Mouse (Mus musculus) ES-Bruce4 (cell line): ENCODE measurements at regions not wholly inside any gene's neighbourhood (a gene's known extent, or its start where the extent isn't known, plus 50 kb on each side); places are given as distances from the start of the nearest gene placed in this dataset.

Experiments used
- H3K27ac ChIP-seq: 2 replicates; pipeline ENCODE4 v1.5.1; 2012; ENCODE audit warnings: low read length, inconsistent platforms; ENCODE audit not compliant: insufficient read depth
- H3K27me3 ChIP-seq: 2 replicates; pipeline ENCODE4 v1.6.1; 2012; ENCODE audit warnings: mild to moderate bottlenecking, low read length, inconsistent platforms; ENCODE audit not compliant: control insufficient read depth, poor library complexity, insufficient read depth, severe bottlenecking
- H3K36me3 ChIP-seq: 2 replicates; pipeline ENCODE4 v1.6.1; 2012; ENCODE audit warnings: inconsistent platforms, mild to moderate bottlenecking, low read length, moderate library complexity; ENCODE audit not compliant: control insufficient read depth, poor library complexity, insufficient read depth, severe bottlenecking
- H3K4me1 ChIP-seq: one replicate; pipeline ENCODE4 v1.8.1; 2011; ENCODE audit warnings: low read length; ENCODE audit not compliant: control insufficient read depth, insufficient read depth
- H3K4me3 ChIP-seq: 2 replicates; pipeline ENCODE4 v1.5.1; 2011; ENCODE audit warnings: low read depth, mild to moderate bottlenecking, low read length
- H3K9ac ChIP-seq: 2 replicates; pipeline ENCODE4 v1.6.1; 2012; ENCODE audit warnings: low read depth, mild to moderate bottlenecking, inconsistent platforms; ENCODE audit not compliant: poor library complexity, severe bottlenecking
- H3K9me3 ChIP-seq: replicated peaks from 2 replicates; pipeline ENCODE4 v1.6.1; 2012; ENCODE audit warnings: mild to moderate bottlenecking, low read length, inconsistent platforms; ENCODE audit not compliant: control insufficient read depth, poor library complexity, insufficient read depth, severe bottlenecking
- CTCF ChIP-seq: IDR thresholded peaks from one replicate; pipeline ENCODE4 v1.8.1; 2011; ENCODE audit warnings: low read depth, low read length
- EP300 ChIP-seq: IDR thresholded peaks from 2 replicates; pipeline ENCODE4 v1.6.1; 2011; ENCODE audit warnings: low read depth, low read length; ENCODE audit not compliant: insufficient read depth
- POLR2A ChIP-seq: IDR thresholded peaks from one replicate; pipeline ENCODE4 v1.8.1; 2011; ENCODE audit warnings: low read length; ENCODE audit not compliant: insufficient read depth

GRCm38 (mm10) chr2:178572301-178572700 lies 142.0 kb downstream of the Cdh26 start:
- no peaks in the 10 kb centered on the region for H3K4me1 ChIP-seq
- no peaks in the 10 kb centered on the region for H3K27me3 ChIP-seq
- no peaks in the 10 kb centered on the region for H3K36me3 ChIP-seq
- H3K27ac ChIP-seq = no peak overlapping the region
- no peak overlapping the region for H3K9ac ChIP-seq
- H3K4me3 ChIP-seq = no peak overlapping the region
- no peaks in the 10 kb centered on the region for H3K9me3 ChIP-seq
- TF ChIP-seq CTCF = no peak
- TF ChIP-seq POLR2A = no peak
- TF ChIP-seq EP300 = no peak

- H3K9ac ChIP-seq = no peak overlapping the region
- H3K27me3 ChIP-seq = no peaks in the 10 kb centered on the region
- no peaks in the 10 kb centered on the region for H3K4me1 ChIP-seq
- TF ChIP-seq EP300 (no peak), POLR2A (no peak), CTCF (no peak)
- H3K9me3 ChIP-seq = no peaks in the 10 kb centered on the region
- H3K36me3 ChIP-seq = no peaks in the 10 kb centered on the region
- H3K27ac ChIP-seq = no peak overlapping the region
- no peak overlapping the region for H3K4me3 ChIP-seq
Observed at GRCm38 (mm10) chr2:178574859-178575258, 144.5 kb downstream of the Cdh26 start.

- Histone ChIP-seq H3K36me3 (no peaks in the 10 kb centered on the region), H3K9me3 (no peaks in the 10 kb centered on the region), H3K27me3 (no peaks in the 10 kb centered on the region), H3K4me3 (no peak overlapping the region), H3K4me1 (no peaks in the 10 kb centered on the region), H3K9ac (no peak overlapping the region), H3K27ac (no peak overlapping the region)
- TF ChIP-seq CTCF (no peak), EP300 (no peak), POLR2A (no peak)
Observed at GRCm38 (mm10) chr2:178575403-178575802, 145.1 kb downstream of the Cdh26 start.

- Histone ChIP-seq H3K36me3 (no peaks in the 10 kb centered on the region), H3K27ac (no peak overlapping the region), H3K27me3 (no peaks in the 10 kb centered on the region), H3K4me1 (no peaks in the 10 kb centered on the region), H3K4me3 (no peak overlapping the region), H3K9me3 (no peaks in the 10 kb centered on the region), H3K9ac (no peak overlapping the region)
- no peak for TF ChIP-seq POLR2A
- no peak for TF ChIP-seq CTCF
- TF ChIP-seq EP300 = no peak
Observed at GRCm38 (mm10) chr2:178576067-178576466, 145.7 kb downstream of the Cdh26 start.

GRCm38 (mm10) chr2:178579571-178579970 lies 149.2 kb downstream of the Cdh26 start:
- Histone ChIP-seq H3K4me1 (no peaks in the 10 kb centered on the region), H3K27me3 (no peaks in the 10 kb centered on the region), H3K9me3 (no peaks in the 10 kb centered on the region), H3K4me3 (no peak overlapping the region), H3K36me3 (no peaks in the 10 kb centered on the region), H3K27ac (no peak overlapping the region), H3K9ac (no peak overlapping the region)
- TF ChIP-seq EP300 (no peak), CTCF (no peak), POLR2A (no peak)

- Histone ChIP-seq H3K9ac (no peak overlapping the region), H3K4me1 (no peaks in the 10 kb centered on the region), H3K4me3 (no peak overlapping the region), H3K27ac (no peak overlapping the region), H3K36me3 (no peaks in the 10 kb centered on the region), H3K9me3 (peaks cover under 1% of the 10 kb centered on the region; the same call in 1 of the 2 replicates), H3K27me3 (no peaks in the 10 kb centered on the region)
- TF ChIP-seq POLR2A (no peak), CTCF (no peak), EP300 (no peak)
Observed at GRCm38 (mm10) chr2:178581306-178581705, 151.0 kb downstream of the Cdh26 start.
